Comparison of ENCODE assay signal across 24 mouse cellular contexts in genomic region chr9:99411785-99412184, GRCm38 (mm10). TPM values are rescaled to one million over a fixed set of nuclear protein-coding genes. Genes with fewer than 3 reads are reported as not detected.
DNase-seq lines count a peak whose midpoint lies in the region; TF ChIP-seq lines count a peak whose summit lies in the region.
"Had no signal": no experiment of that assay in that cellular context is flagged by ENCODE, and none has a peak within 500 bp of the region (broad histone marks: within the 10 kb centered on the region; RNA-seq: fewer than 3 reads in every experiment).

No protein-coding gene starts in this region.

- H3K27ac ChIP-seq in layer of hippocampus, adult 2 months: 0 out of 2 replicates have a peak overlapping the region, but pooled peaks have one; percentile 28
- H3K27ac ChIP-seq: forebrain, embryonic 10.5 days; forebrain, embryonic 13.5 days; heart, embryonic 13.5 days; hindbrain, embryonic 10.5 days; hindbrain, embryonic 13.5 days; intestine, embryonic 15.5 days had no signal

- no peak overlapping the region for H3K4me3 ChIP-seq in layer of hippocampus, adult 2 months
- H3K4me3 ChIP-seq: forebrain, embryonic 10.5 days; forebrain, embryonic 13.5 days; heart, embryonic 13.5 days; hindbrain, embryonic 10.5 days; hindbrain, embryonic 13.5 days; intestine, embryonic 15.5 days had no signal

- TF ChIP-seq CTCF in layer of hippocampus, adult 2 months (conservative IDR thresholded peaks at IDR 0.05): no peak

- peak; percentile 69 for DNase-seq in heart, adult 11 months
- DNase-seq in heart, postnatal 14 days: no peak
- DNase-seq in layer of hippocampus, adult 2 months (ENCODE audit: low spot score in 2 of 2): no peak
- no peak for DNase-seq in layer of hippocampus, postnatal 36 days
- DNase-seq in yolk sac, embryonic 10.5 days (ENCODE audit: low spot score): peak; percentile 76
- no peak for DNase-seq in ovary, adult 18-20 months (ENCODE audit: low spot score)
- DNase-seq: adrenal gland, postnatal 10 days; adrenal gland, postnatal 36 days; cerebellum, adult 18-20 months; cerebellum, adult 9-10 months; cerebellum, postnatal 14 days; gastrocnemius, postnatal 14 days; heart, postnatal 36 days; kidney, adult 11 months had no signal

- intact Hi-C loops in heart, postnatal 14 days (cut with DNase I): no loop called here

RNA-seq across cellular contexts. Expression of gene Mras, which starts 25.4 kb away (rescaled TPM):
- total RNA-seq in heart, postnatal 14 days (2021): 1 to 10 TPM; 6.8 to 7.5 TPM
- 100 to 1,000 TPM; 138 to 141 TPM for total RNA-seq in layer of hippocampus, adult 2 months (2021)
- 100 to 1,000 TPM; 132 to 154 TPM for total RNA-seq in layer of hippocampus, postnatal 36 days (2021)

RNA-seq across cellular contexts. Expression of gene Nme9, which starts 39.5 kb away (rescaled TPM):
- total RNA-seq in heart, postnatal 14 days (2021): under 1 TPM in 1 of 2 experiments, not detected in 1; 0.50 TPM
- under 1 TPM; 0.61 to 0.77 TPM for total RNA-seq in layer of hippocampus, adult 2 months (2021)
- total RNA-seq in layer of hippocampus, postnatal 36 days (2021): under 1 TPM in 1 of 2 experiments, not detected in 1; 0.42 TPM
- total RNA-seq: adrenal gland, adult 18-20 months; adrenal gland, postnatal 10 days; adrenal gland, postnatal 36 days; ES-E14; gastrocnemius, adult 18-20 months; gastrocnemius, postnatal 14 days; gastrocnemius, postnatal 4 days; heart, postnatal 36 days had no signal

RNA-seq across cellular contexts. Expression of gene Esyt3, which starts 53.4 kb away (rescaled TPM):
- total RNA-seq in heart, postnatal 14 days (2021): 1 to 10 TPM in 1 of 2 experiments, under 1 TPM in 1; 0.44 to 2.0 TPM
- total RNA-seq in layer of hippocampus, adult 2 months (2021): 1 to 10 TPM; 1.7 to 1.9 TPM
- total RNA-seq in layer of hippocampus, postnatal 36 days (2021): 1 to 10 TPM; 1.8 to 2.7 TPM
- total RNA-seq: gastrocnemius, adult 18-20 months had no signal

Comparison
In these comparisons a context has a peak if more than half of its experiments do, and no peak if none do; other contexts are left out.
1. DNase-seq: peak in heart, adult 11 months (single experiment) and yolk sac, embryonic 10.5 days (single experiment); none in heart, postnatal 14 days (0 of 2), layer of hippocampus, adult 2 months (0 of 2), layer of hippocampus, postnatal 36 days (0 of 2) and ovary, adult 18-20 months (single experiment).
2. RNA of gene Mras, which starts 25.4 kb away (total RNA-seq): 132 to 154 TPM in layer of hippocampus, postnatal 36 days and 138 to 141 TPM in layer of hippocampus, adult 2 months; 6.8 to 7.5 TPM in heart, postnatal 14 days; every median in the first group is over 10 times any median in the second.